Mouse (Mus musculus): ENCODE data around the gene Lce1i.
"Not testable (repeated sequence)": the region's sequence is repeated elsewhere in the genome, so short reads cannot be mapped to it uniquely, and the experiment has no call there.

Gene Lce1i

DNA sequence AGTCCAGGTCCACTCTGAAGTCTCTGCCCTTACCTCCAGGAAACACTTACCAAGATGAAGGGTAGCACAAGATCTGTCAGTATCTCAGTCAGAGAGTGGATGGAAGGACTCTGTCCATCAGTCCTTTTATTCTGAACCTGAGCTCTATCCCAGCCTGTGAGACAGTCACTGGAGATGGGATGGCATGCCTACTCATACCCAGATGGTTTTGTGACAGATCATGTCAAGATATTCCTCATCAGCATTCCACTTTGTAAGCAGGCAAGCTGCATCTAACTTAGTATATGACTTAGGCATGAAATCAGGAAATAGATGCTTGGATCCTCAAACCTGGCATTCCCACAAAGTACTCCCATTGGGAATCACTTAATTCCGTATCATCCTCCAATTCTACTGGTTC is at the start of gene Lce1i:
Gene Lce1i (minus strand): TSS at position 101 of the 400 bp plus-strand sequence.
- no peak for DNase-seq

DNA sequence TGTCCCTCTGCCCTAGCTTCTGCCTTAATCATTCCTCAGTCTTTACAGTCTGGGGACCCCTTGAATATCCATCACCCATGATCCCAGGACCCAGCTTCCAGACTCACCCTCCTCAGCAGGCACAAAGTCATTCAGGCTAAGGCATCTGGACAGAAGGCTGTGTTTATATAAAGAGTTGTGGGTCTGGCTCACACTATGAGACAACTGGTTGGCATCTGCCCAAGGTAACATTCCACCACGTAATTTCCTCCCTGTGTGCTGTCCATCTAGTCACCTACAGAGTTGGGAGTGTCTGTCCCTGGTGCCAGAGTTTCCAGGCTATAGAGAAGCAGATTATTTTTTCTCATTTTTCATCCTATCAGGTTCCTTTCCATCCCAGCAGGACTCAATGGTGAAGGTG is 48.4 kb upstream of the Lce1i start, which contains the start of gene Kprp:
Gene Kprp (minus strand): TSS at position 140 of the 400 bp plus-strand sequence.
- no peak for DNase-seq

DNA sequence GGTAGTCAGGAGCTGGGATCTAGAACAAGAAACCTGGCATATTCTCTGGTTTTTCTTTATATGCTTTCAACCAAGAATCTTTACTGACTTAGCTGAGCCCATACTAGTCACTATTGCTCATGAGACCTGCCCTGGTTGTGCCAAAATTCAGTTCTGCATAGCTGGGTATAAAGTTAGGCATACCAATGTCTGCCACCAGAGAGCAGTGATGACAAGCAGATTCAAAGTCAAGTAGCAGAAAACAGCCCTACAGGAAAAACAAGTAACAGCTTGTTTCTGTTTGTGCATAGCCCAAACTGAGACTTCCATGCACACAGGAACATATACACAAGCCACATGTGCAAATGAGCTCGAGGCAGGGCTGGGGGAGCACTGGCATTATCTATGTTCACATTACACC is 47.1 kb upstream of the Lce1i start:
- no peak for DNase-seq

- DNase-seq, result not testable (repeated sequence)
These were observed 37.3 kb upstream of the Lce1i start for GRCm38 (mm10) chr3:92816036-92816435.

GRCm38 (mm10) chr3:92815581-92815980 is 36.9 kb upstream of the Lce1i start:
- no peak for DNase-seq

DNA sequence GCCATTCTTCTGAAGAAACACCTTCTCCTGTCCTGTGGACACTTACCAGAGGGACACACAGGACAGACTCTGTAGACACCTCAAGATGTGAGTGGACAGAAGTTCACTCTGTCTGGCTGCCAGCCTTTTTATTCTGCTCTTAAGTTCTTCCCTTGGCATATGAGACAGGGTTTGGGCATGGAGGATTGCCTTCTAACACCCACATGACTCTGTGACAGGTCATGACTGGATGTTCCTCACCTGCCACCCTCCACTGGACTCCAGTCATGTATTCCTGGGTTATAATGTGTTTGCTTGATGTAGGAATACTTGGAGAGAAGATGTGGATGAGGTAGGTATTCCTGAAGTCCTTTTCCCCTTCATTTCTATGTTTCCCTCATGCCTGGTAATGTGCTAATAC is 29.1 kb upstream of the Lce1i start, which contains the start of gene Lce1k:
Gene Lce1k (minus strand): TSS at position 101 of the 400 bp plus-strand sequence.
- DNase-seq, result no peak

DNA sequence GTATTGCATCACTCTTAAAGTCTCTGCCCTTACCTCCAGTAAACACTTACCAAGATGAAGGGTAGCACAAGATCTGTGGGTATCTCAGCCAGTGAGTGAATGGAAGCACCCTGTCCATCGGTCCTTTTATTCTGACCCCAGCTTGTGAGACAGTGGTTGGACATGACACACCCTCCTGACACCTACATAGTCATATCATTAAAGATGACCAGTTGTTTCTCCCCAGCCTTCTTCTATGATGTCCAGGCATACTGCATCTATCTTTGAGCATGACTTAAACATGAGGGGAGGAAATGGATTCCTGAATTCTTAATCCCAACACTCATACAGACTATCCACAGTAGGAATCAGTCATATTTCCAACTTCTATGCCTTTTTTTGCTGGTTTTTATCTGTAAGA is 11.7 kb upstream of the Lce1i start, which contains the start of gene Lce1j:
Gene Lce1j (minus strand): TSS at position 101 of the 400 bp plus-strand sequence.
- no peak for DNase-seq

GRCm38 (mm10) chr3:92771573-92771972 is 7.1 kb downstream of the Lce1i start:
- no peak for DNase-seq

DNA sequence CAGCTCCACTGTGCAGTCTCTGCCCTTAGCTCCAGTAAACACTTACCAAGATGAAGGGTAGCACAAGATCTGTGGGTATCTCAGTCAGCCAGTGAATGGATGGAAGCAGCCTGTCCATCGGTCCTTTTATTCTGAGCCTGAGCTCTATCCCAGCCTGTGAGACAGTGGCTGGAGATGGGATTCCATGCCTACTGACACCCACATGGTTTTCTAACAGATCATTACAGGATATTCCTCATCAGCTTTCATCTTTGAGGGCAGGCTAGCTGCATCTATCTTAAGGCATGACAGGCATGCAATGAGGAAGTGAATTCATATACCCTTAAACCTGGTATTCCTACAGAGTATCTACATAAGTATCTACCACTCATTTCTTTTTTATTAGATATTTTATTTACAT is 13.7 kb downstream of the Lce1i start, which contains the start of gene Lce1h:
Gene Lce1h (minus strand): TSS at position 101 of the 400 bp plus-strand sequence.
- no peak for DNase-seq

GRCm38 (mm10) chr3:92753197-92753596 is 25.5 kb downstream of the Lce1i start:
- no peak for DNase-seq

GRCm38 (mm10) chr3:92752238-92752637 is 26.5 kb downstream of the Lce1i start, which contains the start of gene Lce1g:
TSS of gene Lce1g (minus strand) at chr3:92752338.
- DNase-seq, result no peak

DNA sequence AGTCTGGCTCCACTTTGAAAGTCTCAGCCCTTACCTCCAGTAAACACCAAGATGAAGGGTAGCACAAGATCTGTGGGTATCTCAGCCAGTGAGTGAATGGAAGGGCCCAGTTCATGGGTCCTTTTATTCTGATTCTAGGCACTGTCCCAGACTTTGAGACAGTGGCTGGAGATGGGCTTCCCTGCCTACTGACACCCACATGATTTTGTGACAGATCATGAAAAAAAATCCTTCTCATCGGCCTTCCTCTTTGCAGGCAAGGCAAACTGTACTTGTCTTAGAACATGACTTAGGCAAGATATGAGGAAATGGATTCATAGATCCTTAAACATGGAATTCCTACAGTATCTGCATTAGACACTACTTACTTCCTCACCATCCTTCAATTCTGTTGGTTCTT is 39.7 kb downstream of the Lce1i start, which contains the start of gene Gm38119:
Gene Gm38119 (minus strand): TSS at position 101 of the 400 bp plus-strand sequence.
- no peak for DNase-seq
